Comparison of ENCODE assay signal across 15 mouse cellular contexts in the genomic region with DNA sequence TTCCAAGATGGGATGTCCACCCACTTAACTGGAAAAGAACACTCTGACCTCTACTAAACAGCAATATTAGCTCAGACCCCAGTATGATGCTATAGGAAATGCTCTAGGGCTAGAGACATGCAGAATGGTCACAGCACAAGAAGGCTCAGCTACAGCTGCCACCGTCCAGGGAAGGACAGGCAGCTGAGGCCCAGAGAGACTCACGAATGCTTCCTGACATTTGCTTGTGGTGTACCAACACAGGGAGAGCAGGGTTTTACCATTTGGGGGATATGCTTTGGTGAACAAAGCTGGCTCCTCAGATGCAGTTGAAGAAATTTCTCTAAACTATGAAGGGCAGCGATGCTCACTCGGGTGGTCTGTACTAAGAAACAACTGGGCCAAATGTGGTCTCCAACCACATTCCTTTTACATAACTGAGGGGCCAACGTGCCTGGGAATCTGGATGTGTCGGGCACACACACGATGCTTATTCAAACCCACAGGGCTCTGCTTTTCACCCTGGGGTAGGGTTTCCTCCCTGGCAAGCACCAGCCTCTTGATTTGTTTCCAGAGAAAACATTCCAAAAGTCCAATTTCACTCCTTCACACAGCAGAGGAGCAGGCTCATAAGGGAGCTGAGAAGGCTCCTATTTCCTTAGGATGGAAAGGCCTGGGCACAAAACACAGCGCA.
DNase-seq lines count a peak whose midpoint lies in the region; ATAC-seq and TF ChIP-seq lines count a peak whose summit lies in the region.
"Had no signal": no experiment of that assay in that cellular context is flagged by ENCODE, and none has a peak within 500 bp of the region (broad histone marks: within the 10 kb centered on the region; RNA-seq: fewer than 3 reads in every experiment).

No protein-coding gene starts in this region.

- no peaks in the 10 kb centered on the region for H3K9me3 ChIP-seq in heart, embryonic 16.5 days (replicated peaks; ENCODE audit: control insufficient read depth, low read length)
- no peaks in the 10 kb centered on the region for H3K9me3 ChIP-seq in lung, postnatal 0 days (ENCODE audit: low read length)
- H3K9me3 ChIP-seq: hindbrain, embryonic 13.5 days; midbrain, embryonic 13.5 days; neural tube, embryonic 13.5 days had no signal

- no peak overlapping the region for H3K4me3 ChIP-seq in heart, embryonic 16.5 days (ENCODE audit: low read length)
- H3K4me3 ChIP-seq in lung, postnatal 0 days (ENCODE audit: low read depth, low read length), result no peak overlapping the region
- H3K4me3 ChIP-seq: hindbrain, embryonic 13.5 days; midbrain, embryonic 13.5 days; neural tube, embryonic 13.5 days had no signal

- 53% methylated on average over 8 of the region's 8 CpGs for WGBS in heart, embryonic 16.5 days
- 64% methylated on average over 8 of the region's 8 CpGs for WGBS in lung, postnatal 0 days

- TF ChIP-seq EP300 in lung, postnatal 0 days (IDR thresholded peaks at IDR 0.05), result no peak

- H3K36me3 ChIP-seq in heart, embryonic 16.5 days (ENCODE audit: control insufficient read depth, insufficient read depth), result 0 out of 2 replicates have a peak, but pooled peaks cover 3% of the 10 kb centered on the region
- no peaks in the 10 kb centered on the region; the same call in 1 of the 2 replicates for H3K36me3 ChIP-seq in lung, postnatal 0 days (ENCODE audit: insufficient read depth, low read length)
- H3K36me3 ChIP-seq: hindbrain, embryonic 13.5 days; midbrain, embryonic 13.5 days; neural tube, embryonic 13.5 days had no signal

- no peak for TF ChIP-seq CTCF in lung, postnatal 0 days (IDR thresholded peaks at IDR 0.05)

- H3K4me2 ChIP-seq in heart, embryonic 16.5 days (ENCODE audit: low read depth, low read length), result no peak overlapping the region
- H3K4me2 ChIP-seq in lung, postnatal 0 days (replicated peaks; ENCODE audit: low read depth, low read length), result no peak overlapping the region
- H3K4me2 ChIP-seq: hindbrain, embryonic 13.5 days; midbrain, embryonic 13.5 days; neural tube, embryonic 13.5 days had no signal

- no peak for DNase-seq in heart, postnatal 4 days
- DNase-seq in lung, postnatal 10 days, result peak; percentile 30
- no peak for DNase-seq in lung, postnatal 0 days (ENCODE audit: low spot score)
- DNase-seq in fibroblast of lung, adult 2 months (ENCODE audit: low read depth), result peak; percentile 96
- DNase-seq in right cerebral cortex, postnatal 36 days (ENCODE audit: low spot score in 2 of 2), result no peak
- DNase-seq in testis, postnatal 10 days (ENCODE audit: low spot score), result no peak
- DNase-seq: adrenal gland, postnatal 25 days; cerebellum, adult 11-12 months; embryo, embryonic 11 days; liver, postnatal 0 days; thymus, postnatal 4 days had no signal

- no peaks in the 10 kb centered on the region for H3K27me3 ChIP-seq in heart, embryonic 16.5 days (ENCODE audit: control insufficient read depth, insufficient read depth, low read length)
- no peaks in the 10 kb centered on the region for H3K27me3 ChIP-seq in lung, postnatal 0 days (replicated peaks; ENCODE audit: insufficient read depth, low read length)
- H3K27me3 ChIP-seq: hindbrain, embryonic 13.5 days; midbrain, embryonic 13.5 days; neural tube, embryonic 13.5 days had no signal

- ATAC-seq in heart, embryonic 16.5 days (replicated peaks; ENCODE audit: extremely low read depth, insufficient read depth, low FRiP score), result no peak
- no peak for ATAC-seq in lung, postnatal 0 days
- ATAC-seq: liver, postnatal 0 days; midbrain, embryonic 13.5 days had no signal

- H3K9ac ChIP-seq in heart, embryonic 16.5 days (ENCODE audit: low read length), result no peak overlapping the region
- no peak overlapping the region for H3K9ac ChIP-seq in lung, postnatal 0 days (replicated peaks; ENCODE audit: low read depth)
- H3K9ac ChIP-seq: hindbrain, embryonic 13.5 days; liver, postnatal 0 days; midbrain, embryonic 13.5 days; neural tube, embryonic 13.5 days had no signal

- peaks cover 14% of the 10 kb centered on the region for H3K4me1 ChIP-seq in heart, embryonic 16.5 days (ENCODE audit: control insufficient read depth, insufficient read depth, low read length)
- H3K4me1 ChIP-seq in lung, postnatal 0 days (ENCODE audit: insufficient read depth, low read depth, low read length), result no peaks in the 10 kb centered on the region
- H3K4me1 ChIP-seq: midbrain, embryonic 13.5 days had no signal

- H3K27ac ChIP-seq in heart, embryonic 16.5 days (ENCODE audit: low read length), result 0 out of 2 replicates have a peak overlapping the region, but pooled peaks have one; percentile 30
- no peak overlapping the region for H3K27ac ChIP-seq in lung, postnatal 0 days (ENCODE audit: low read length)
- H3K27ac ChIP-seq: hindbrain, embryonic 13.5 days; midbrain, embryonic 13.5 days; neural tube, embryonic 13.5 days had no signal

Comparison
In these comparisons a context has a peak if more than half of its experiments do, and no peak if none do; other contexts are left out.
1. DNase-seq: peak in lung, postnatal 10 days (single experiment) and fibroblast of lung, adult 2 months (single experiment); none in heart, postnatal 4 days (single experiment), lung, postnatal 0 days (single experiment), right cerebral cortex, postnatal 36 days (0 of 2) and testis, postnatal 10 days (single experiment).